Mouse (Mus musculus): ENCODE results near the gene Rps6kc1. TPM values are rescaled to one million over a fixed set of nuclear protein-coding genes. Genes with fewer than 3 reads are reported as not detected.

Rps6kc1 gene
- 13.4 and 23.4 TPM in 2 replicates for polyA plus RNA-seq (2012; ENCODE audit: low replicate concordance)

GRCm38 (mm10) chr1:190911415-190912123 lies at the start of gene Rps6kc1:
Gene Rps6kc1, minus strand, starts transcription at chr1:190911770.

GRCm38 (mm10) chr1:190924812-190925211 lies 13.2 kb upstream of the Rps6kc1 start, which contains the start of gene Angel2:
Gene Angel2, plus strand, starts transcription at chr1:190925112.

Other genes with a start within 250 kb of the Rps6kc1 start
- 13.9 and 21.4 TPM in 2 replicates for gene Angel2, start 13.3 kb upstream of the Rps6kc1 start, polyA plus RNA-seq (2012; ENCODE audit: low replicate concordance)
- 1.3 and 4.6 TPM in 2 replicates for gene Vash2, start 67.5 kb upstream of the Rps6kc1 start, polyA plus RNA-seq (2012; ENCODE audit: low replicate concordance)
- gene Flvcr1, start 114.4 kb upstream of the Rps6kc1 start, polyA plus RNA-seq (2012; ENCODE audit: low replicate concordance), result 10.2 and 33.5 TPM in 2 replicates
- not detected in 2 replicates for gene Spata45, start 124.9 kb upstream of the Rps6kc1 start, polyA plus RNA-seq (2012; ENCODE audit: low replicate concordance)
- 0.60 and 0.80 TPM in 2 replicates for gene Tatdn3, start 151.2 kb upstream of the Rps6kc1 start, polyA plus RNA-seq (2012; ENCODE audit: low replicate concordance)
- gene Nsl1, start 151.2 kb upstream of the Rps6kc1 start, polyA plus RNA-seq (2012; ENCODE audit: low replicate concordance), result 2.2 and 3.0 TPM in 2 replicates
- gene Batf3, start 186.1 kb upstream of the Rps6kc1 start, polyA plus RNA-seq (2012; ENCODE audit: low replicate concordance), result 23.3 and 54.8 TPM in 2 replicates

All from hematopoietic multipotent progenitor cell, adult 10-12 weeks (in vitro differentiated cells).